Mouse (Mus musculus) liver, embryonic 14 days (tissue): ENCODE results near the gene Lrfn4. TPM values are rescaled to one million over a fixed set of nuclear protein-coding genes. Genes with fewer than 3 reads are reported as not detected.

Experiments
- polyA plus RNA-seq: library from polyadenylated mRNA; depleted of rRNA; stranded (reverse); fragments of >200 nt; gene quantifications from 2 replicates; pipeline ENCODE4 v1.2.3, GENCODE M21; 2012; rRNA removed

Gene Lrfn4
- polyA plus RNA-seq, result 1.6 and 1.8 TPM in 2 replicates

DNA sequence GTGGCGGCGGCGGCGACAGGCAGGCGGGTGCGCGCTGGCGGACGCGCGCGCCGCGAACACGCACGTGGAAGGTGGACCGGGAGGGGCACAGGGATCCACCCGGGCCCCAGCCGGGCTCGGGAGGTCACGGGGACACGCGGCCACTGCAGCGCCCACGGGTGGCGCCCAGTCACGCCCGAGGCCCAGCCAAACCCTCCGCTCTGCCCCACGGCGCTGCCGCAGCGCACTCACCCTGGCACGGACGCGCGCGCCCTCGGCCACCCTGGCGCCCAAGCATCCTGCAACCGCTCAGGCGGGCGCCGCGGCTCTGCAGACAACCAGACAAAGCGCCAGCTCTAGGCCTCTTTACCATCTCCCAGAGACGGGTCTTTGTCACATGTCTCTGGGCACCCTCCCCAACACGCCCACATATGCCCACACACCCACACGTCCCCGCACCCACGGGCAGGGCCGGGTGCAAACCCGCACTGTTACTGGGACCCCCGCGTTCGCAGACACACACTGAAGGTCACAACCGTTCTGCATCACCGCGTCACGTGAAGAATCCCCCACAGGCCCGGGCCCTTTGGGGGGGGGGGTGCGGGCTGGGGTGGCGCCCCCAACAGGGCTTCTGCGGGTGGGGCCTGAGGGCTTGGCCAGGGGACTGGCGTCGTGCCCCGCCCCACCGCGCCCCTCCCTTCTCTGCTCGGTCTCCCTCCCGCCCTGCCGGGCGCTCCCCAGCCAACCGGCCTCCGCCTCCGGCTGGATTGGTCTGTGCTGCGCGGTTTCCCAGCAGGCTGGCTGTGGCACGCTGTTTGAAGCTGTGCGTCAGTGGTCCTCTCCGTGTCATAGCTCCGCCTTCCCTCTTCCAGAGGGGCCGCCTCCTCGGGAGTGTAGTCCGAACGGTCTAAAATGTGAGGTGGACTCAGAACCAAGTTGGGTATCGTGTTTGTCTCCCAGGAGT lies at the start of gene Lrfn4:
Gene Lrfn4, minus strand, starts transcription at position 517 of the 943 bp plus-strand sequence.

GRCm38 (mm10) chr19:4625179-4625828 lies 9.8 kb upstream of the Lrfn4 start, which contains the start of gene Rce1:
Gene Rce1, minus strand, starts transcription at chr19:4625641.

Other genes with a start within 250 kb of the Lrfn4 start
- gene Kdm2a, start 217.4 kb downstream of the Lrfn4 start, polyA plus RNA-seq, result 16.2 and 19.1 TPM in 2 replicates
- gene Rhod, start 176.2 kb downstream of the Lrfn4 start, polyA plus RNA-seq, result 3.9 and 4.1 TPM in 2 replicates
- 0.12 and 0.22 TPM in 2 replicates for gene Syt12, start 138.2 kb downstream of the Lrfn4 start, polyA plus RNA-seq
- gene 2010003K11Rik, start 117.1 kb downstream of the Lrfn4 start, polyA plus RNA-seq, result 0.03 and 0.05 TPM in 2 replicates
- gene Pcx, start 105.2 kb downstream of the Lrfn4 start, polyA plus RNA-seq, result 12.0 and 17.3 TPM in 2 replicates
- gene Rce1, start 10.0 kb upstream of the Lrfn4 start, polyA plus RNA-seq, result 16.4 and 19.9 TPM in 2 replicates
- 0.01 and 0.09 TPM in 2 replicates for gene Gm960, start 83.0 kb upstream of the Lrfn4 start, polyA plus RNA-seq
- gene Sptbn2, start 95.5 kb upstream of the Lrfn4 start, polyA plus RNA-seq, result 0.03 and 0.07 TPM in 2 replicates
- gene Rbm4b, start 140.8 kb upstream of the Lrfn4 start, polyA plus RNA-seq, result 3.7 and 4.5 TPM in 2 replicates
- 29.1 and 29.7 TPM in 2 replicates for gene Rbm4, start 178.2 kb upstream of the Lrfn4 start, polyA plus RNA-seq
- 11.0 and 13.2 TPM in 2 replicates for gene Gm21992, start 195.9 kb upstream of the Lrfn4 start, polyA plus RNA-seq
- 21.1 and 24.5 TPM in 2 replicates for gene Rbm14, start 196.0 kb upstream of the Lrfn4 start, polyA plus RNA-seq
- 38.2 and 41.7 TPM in 2 replicates for gene Ccs, start 223.7 kb upstream of the Lrfn4 start, polyA plus RNA-seq
- gene Ccdc87, start 223.7 kb upstream of the Lrfn4 start, polyA plus RNA-seq, result 0.01 TPM in 1 of 2 replicates, not detected in the other
- gene Ctsf, start 239.5 kb upstream of the Lrfn4 start, polyA plus RNA-seq, result 20.1 and 21.8 TPM in 2 replicates